Mouse (Mus musculus) hematopoietic stem cell, adult 5-6 weeks (primary cell): ENCODE data around the gene Pip5k1c. TPM values are rescaled to one million over a fixed set of nuclear protein-coding genes. Genes with fewer than 3 reads are reported as not detected.

Experiments
- ATAC-seq, 2 experiments: fragments of 125-278 bp in 1 of 2; replicated peaks in 1 of 2; 2 replicates each; pipeline ENCODE4 v1.8.0; 2016 to 2017; ENCODE audit warnings: inconsistent platforms in 2 of 2, mild to moderate bottlenecking in 2 of 2, moderate number of reproducible peaks in 2 of 2, low read depth in 1 of 2, moderate TSS enrichment in 1 of 2; ENCODE audit not compliant: low FRiP score in 2 of 2, poor library complexity in 2 of 2, severe bottlenecking in 2 of 2, insufficient read depth in 1 of 2, low TSS enrichment in 1 of 2
- total RNA-seq: library from RNA; stranded (forward); fragments of 172-1452, 232-1000 nt; gene quantifications from 2 replicates; pipeline ENCODE4 v1.2.3, GENCODE M21; 2017

The Pip5k1c gene
- total RNA-seq, 1 experiment from 2014 or later: 67.1 TPM

DNA sequence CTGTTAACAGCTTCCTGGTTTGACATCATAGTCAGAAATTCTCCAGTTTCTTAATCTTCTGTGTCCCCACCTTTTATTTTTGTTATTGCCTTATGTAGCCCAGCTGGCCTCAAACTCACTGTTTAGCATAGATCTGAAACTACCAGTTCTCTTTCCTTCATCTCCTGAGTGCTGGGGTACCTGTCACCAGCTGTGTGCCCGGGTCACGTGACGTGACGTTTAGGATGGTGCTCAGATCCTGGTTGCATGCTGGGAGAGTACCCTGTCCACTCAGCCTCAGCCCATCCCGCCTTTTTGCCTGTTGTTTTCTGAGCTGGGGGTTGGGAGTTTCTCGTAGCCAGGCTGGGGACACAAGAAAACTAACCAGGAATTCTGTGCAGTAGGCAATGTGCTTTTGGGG lies 4.5 kb downstream of the Pip5k1c start:
- no peak for ATAC-seq

DNA sequence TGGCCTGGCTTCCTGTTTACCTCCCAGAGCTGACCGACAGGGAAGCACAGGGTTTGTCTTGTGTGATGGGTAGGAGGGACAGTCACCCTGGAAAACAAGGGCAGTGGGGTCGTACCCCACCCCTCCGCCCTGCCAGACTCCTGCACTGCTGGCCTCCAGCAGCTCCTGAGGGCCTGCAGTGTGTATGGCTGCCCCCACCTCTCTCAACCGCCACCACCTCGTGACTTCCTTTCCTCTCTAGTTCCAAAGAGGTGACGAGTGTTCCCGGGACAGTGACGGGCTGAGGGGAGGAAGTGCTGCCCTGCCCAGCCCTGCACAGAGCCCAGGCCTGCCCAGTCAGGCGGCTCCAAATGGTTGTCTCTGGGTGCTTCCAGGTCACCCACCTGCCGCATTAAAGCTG lies 5.1 kb downstream of the Pip5k1c start:
- peak; percentile 55 to 68 for ATAC-seq

DNA sequence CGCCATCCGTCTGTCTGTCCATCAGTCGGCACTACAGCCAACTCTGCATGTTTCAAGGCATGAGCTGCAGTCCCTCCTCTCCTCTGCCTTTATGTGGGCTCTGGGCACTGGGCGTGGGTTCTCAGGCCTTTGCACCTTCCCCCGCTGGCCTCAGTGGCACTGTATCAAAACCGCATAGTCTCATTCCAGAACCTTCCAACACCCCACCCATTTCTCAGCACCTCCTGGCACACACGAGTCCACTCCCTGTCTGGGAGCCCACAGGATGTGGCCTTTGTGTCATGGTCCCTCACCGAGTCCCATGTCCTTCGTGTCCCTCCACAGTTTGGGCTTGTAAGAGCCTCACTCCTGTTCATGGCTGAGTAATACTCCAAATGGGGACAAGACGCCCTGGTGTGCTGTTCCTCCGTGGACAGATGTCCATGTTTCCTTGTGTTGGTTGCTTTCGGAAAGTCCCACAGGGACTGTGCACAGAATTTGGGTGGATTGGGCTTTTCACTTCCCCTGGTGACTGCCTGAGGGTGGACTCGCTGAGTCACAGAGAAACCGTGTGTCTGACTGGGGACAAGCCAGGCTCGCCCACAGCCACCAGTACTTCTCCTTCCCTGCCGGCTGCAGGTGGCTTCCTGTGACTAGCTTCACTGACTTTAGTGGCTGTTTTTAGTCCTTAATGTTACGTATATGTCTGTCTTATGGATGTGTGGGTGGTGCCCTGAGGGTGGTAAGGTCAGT lies 5.8 kb downstream of the Pip5k1c start:
- peak; percentile 74 to 82 for ATAC-seq

DNA sequence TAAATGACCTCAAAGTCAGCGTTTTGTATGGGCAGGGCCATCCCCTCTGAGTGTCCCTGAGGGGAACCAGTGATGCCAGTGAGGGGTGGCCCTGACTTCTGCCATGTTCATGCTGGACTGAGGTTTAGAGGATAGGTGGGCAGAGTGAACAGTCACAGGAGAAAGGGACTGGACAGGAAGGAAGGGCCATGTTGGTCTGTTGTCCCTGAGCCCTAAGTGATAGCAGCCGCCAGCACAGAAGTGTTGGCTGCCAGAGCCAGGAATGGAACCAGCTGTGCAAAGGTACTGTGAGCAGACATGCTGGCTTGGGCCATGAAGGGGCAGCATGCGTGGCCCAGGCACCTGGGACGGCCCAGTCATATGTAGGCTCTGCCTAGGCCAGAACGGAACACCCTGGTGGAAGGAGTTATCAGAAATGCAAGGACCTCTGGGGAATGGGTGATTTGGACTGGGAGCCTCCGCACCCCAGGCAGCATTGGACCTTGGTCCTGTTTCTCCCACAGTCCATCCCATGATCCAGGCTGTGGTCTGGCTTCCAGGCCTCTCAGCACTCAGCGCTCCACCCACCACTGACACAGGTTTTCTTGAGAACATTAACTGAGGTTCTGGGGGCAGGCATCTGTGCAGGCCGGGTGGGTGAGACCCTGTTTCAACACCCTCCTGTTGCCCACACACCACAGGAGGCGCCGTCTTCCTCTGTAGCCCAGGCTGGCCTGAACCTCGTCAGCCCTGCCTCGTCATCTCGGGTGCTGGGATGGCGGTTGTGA lies 7.0 kb downstream of the Pip5k1c start:
- no peak for ATAC-seq

DNA sequence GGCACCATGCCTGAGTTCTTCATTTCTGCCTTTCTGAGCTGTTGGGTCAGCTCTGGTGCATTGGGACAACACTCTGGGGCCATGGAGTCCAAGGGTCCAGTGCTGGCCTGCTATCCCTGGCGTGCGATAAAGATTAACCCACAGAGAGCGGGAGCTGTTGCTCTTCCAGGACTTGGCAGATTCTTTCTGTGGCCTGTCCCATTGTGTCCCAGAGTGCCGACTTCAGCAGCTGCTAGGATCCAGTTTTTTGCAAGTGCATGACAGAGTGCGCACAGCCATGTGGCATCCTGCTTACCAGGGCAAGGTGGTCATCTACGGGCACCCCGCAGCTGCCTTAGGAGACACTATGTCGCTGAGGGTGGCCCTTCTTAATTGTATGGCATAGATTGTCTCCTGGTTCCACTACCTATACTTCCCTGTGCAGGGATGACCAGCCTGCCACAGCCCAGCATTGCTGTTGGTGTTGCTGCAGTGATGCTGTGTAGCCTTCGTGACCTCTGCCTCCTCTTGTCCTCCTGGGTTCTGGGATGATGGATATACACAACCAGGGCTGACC lies 7.7 kb downstream of the Pip5k1c start:
- ATAC-seq: no peak

DNA sequence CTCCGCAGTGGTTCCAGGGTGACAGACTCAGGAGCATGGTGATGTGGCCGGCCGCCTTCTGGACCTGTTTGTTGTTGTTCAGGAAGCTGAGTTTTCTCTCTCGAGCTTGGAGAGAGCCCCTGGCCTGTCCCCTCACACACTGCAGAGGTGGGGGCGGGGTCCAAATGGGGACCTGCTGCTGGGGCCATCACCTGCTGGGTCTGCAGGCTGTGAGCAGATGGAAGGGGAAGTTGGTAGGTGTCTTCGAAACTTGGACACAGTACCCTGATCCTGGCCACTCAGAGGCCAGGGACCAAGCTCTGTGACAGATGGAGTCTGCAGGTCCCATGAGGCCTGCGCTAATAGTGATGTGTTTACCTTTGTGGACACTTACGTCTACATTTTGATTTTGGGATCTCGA lies 8.6 kb downstream of the Pip5k1c start:
- no peak for ATAC-seq

DNA sequence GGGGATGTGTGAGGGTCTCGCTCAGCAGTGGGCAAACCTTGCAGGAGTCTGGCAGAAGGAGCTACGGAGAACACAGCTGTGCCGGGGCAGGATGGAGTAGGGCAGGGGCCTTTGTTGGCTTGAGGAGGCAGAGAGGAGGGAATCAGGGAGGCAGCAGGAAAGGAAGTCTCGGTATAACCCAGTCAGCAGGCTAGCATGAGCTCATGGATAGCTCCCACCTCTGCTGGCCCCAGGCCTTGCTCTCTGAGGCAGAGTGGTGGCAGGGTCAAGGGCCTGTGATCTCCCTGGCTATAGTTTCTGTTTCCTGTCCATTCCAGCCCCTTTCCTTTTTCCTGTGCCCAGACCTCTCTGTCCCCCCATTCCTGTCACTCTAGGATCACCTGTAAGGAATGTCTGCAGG lies 9.5 kb downstream of the Pip5k1c start:
- no peak for ATAC-seq

DNA sequence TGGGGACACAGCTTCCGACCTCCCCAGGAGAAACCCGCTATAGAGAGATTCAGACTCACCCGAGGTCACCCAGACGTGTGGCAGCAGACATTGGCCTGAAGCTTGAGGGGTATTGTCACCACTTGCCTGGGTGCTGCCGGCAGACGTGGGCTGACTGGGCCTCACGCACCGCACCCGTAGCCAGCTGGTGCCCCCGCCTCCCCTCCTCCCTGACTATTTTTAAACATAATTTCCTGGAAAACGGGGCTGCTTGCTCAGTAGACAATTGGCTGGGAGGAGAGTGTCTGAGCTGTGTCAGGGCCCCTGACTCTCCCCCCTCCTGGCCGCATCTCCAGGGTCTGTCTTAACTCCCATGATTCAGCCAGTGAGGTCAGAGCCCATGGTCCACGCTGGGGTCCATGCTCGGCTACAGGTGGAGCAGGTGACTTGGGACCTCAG lies 10.0 kb downstream of the Pip5k1c start:
- no peak for ATAC-seq

DNA sequence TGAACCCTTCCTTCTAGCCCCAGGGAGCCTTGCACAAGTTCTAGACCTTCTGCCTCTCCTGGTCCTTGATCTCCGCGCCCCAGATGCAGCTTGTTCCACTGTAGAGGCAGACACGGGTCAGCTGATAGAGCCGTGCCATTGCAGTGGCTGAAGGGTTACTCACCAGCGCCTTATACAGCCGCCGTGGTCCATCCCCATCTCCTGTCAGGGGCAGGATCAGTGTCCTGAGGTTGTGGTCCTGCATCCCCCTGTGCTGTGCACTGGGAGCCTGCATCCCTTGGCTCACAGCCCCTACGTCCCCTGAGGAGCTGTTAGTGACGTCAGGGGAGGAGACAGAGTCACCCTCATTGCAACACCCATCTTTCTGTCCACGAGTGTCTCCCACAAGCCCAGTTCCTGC lies 10.5 kb downstream of the Pip5k1c start:
- no peak for ATAC-seq

DNA sequence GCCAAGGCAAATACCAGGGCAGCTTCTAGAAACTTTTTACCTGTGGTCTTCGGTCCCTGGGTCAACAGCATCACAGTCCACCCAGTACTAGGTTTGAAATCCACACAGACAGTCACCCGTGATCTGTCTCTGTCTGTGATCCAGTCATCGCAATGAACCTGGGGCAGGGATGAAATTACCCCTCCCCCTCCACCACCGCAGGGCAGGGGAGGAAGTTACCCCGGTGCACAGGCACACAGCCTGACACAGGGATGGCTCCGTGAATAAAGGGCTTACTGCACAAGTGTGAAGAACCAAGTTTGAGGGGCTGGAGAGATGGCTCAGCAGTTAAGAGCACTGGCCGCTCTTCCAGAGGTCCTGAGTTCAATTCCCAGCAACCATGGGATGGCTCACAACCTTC lies 11.0 kb downstream of the Pip5k1c start:
- 0 out of 4 replicates have a peak, but pooled peaks have one; percentile 33 to 34 for ATAC-seq

DNA sequence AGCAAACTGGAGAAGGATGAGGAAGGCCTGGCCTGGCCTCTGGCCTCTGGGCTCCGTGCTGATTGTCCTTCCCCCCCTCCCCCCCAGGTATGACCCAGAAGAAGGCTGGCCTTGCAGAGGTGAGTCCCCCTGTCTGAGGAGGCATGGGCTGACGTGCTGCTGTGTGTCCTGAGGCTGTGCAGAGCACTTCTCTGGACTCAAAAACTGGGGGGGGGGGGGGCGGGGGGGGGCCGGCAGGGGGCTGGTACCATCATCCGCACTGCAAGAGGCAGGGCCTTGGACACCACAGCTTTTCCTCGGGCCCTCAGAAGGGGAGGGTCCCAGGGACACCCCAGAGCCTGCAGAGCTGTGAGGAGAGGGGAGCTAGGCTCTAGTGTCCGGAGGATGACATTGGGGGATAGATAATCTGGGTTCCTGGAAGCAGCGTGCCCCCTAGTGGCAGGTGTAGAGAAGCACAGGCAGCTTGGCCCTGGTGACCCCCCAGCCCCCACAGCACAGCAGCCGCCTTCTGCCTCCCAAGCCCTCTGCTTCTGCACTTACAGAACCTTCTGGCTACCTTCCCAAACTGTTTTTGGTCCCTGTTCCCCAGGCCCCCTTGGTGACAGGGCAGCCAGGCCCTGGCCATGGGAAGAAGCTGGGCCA lies 12.0 kb downstream of the Pip5k1c start:
- ATAC-seq: peak; percentile 61 to 63

DNA sequence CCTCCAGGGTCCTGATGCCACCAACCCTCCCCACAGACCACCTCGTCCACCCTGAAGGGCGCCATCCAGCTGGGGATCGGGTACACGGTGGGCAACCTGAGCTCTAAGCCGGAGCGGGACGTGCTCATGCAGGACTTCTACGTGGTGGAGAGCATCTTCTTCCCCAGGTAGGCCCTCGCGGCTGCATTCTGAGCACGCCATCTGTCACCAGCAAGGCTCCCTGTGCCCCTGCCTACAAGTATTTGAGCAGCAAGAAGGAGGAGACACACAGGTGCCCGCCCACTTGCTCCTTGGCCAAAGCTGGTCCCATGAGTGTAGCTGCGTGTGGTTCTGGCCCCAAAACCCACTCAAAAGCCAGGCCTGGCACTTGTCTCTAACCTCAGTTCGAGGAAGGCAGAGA lies 12.9 kb downstream of the Pip5k1c start:
- ATAC-seq: no peak

DNA sequence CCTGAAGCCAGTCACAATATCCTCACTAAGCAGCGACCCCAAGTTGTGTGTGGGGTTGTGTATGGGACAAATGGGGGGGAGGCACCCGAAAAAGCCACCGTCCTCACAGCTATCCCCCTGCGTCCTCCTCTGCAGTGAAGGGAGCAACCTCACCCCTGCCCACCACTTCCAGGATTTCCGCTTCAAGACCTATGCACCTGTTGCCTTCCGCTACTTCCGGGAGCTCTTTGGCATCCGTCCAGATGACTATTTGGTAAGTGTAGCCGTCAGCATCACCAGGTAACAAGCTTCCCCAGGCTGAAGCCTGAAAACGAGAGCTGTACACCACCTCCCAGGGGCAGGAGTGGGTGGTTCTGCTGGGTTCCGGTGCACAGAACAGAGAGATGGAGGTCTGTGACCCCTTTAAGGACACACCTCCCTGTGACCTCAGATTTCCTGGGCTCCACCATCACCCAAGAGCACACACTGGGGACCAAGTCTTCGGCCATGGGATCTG lies 13.5 kb downstream of the Pip5k1c start:
- ATAC-seq: no peak

DNA sequence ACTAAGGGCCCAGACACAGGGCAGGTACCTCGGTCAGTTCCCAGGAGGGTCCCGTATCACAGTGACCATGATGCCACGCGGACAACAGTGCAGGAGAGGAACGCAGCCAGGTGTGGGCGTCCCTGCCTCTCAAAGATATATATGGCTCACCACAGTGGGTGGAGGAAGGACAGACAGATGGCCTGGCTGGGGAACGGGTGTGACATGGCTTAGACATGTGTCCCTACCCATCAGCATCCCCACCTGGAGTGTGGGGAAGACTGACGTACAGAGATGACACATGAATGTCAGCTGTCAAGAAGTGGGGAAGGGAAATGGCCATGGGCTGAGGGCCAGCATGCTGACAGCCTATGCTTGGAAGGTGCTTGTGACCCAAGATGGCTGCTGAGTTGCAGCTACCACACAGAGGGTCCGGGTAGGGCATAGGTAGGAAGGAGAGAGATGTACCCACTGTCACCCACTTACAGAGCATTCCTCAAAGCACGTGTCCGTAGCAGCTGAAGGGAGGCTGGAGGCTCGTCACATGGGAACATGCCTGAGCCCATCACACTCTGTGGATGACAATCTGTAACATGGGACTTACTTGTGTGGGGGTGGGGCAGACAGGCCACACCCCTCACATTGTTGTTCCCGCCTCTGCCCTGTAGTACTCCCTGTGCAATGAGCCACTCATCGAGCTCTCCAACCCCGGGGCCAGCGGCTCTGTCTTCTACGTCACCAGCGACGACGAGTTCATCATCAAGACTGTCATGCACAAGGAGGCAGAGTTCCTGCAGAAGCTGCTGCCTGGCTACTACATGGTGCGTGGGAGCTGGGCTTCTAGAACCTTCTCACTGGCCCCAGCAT lies 14.3 kb downstream of the Pip5k1c start:
- ATAC-seq: no peak

DNA sequence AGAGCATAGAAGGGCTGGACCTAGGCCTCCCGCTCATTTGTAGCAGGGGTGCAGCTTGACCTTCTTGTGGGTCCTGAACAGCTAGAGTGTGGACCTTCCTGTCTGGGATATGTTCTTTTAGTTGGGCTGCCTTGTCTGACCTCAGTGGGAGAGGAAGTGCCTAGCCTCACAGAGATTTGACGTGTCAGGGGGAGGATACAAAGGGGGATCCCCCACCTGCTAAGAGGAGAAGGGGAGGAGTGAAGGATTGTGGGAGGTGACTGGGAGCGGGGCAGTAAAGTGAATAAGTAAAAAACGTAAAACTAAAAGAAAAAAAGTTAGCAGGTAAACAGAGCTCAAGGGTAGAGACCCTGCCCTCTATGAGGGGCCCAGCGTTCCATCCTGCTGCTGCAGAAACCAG lies 16.8 kb downstream of the Pip5k1c start:
- ATAC-seq: no peak

DNA sequence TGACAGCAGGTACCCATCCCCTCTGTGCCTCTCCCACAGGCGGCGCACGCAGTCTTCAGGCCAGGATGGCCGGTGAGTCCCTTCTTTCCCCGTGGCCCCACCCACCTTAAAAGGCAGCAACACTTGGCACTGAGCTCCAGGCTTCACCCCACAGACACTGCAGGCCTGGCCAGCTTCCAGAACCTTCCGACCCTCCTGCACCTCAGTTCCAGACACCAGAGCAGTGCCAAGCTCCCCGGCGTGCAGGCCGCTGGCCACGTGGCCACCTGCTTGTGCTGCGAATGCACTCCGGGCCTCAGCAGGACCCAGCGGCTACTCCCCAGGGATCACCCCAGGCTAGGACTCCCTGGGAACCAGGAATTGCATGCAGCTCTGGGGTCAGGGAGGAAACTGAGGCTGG lies 20.8 kb downstream of the Pip5k1c start:
- ATAC-seq: no peak

DNA sequence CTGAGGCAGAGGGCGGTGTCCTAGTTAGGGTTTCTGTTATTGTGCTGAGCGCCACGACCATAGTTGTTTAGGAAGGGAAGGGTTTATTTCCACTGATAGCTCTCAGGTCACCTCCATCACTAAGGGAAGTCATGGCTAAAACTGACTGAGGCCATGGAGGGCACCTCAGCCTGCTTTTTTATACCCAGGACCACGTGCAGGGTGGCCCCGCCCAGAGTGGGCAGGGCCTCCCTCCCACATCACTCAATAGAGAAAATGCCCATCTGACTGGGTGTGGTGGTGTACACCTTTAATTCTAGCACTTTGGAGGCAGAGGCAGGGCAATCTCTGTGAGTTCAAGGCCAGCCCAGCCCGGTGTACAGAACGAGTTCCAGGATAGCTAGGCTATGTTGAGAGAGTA lies 21.4 kb downstream of the Pip5k1c start:
- ATAC-seq: no peak
